Mouse (Mus musculus) heart, adult 2 months (tissue): ENCODE data around the gene Mark1.

Experiments
- CTCF ChIP-seq: fragments of 200-600 bp; IDR thresholded peaks from 2 replicates; pipeline ENCODE4 v1.8.1; 2022; ENCODE audit warnings: antibody characterized with exemption, mild to moderate bottlenecking, moderate library complexity
- EP300 ChIP-seq: fragments of 200-500 bp; IDR thresholded peaks from 2 replicates; pipeline ENCODE4 v1.6.1; 2011; ENCODE audit warnings: low read depth, low read length, control low read depth; ENCODE audit not compliant: insufficient read depth
- POLR2A ChIP-seq: fragments of 200-500 bp; IDR thresholded peaks from 2 replicates; pipeline ENCODE4 v1.6.1; 2011; ENCODE audit warnings: mild to moderate bottlenecking, low read depth, low read length, control low read depth; ENCODE audit not compliant: insufficient read depth

DNA sequence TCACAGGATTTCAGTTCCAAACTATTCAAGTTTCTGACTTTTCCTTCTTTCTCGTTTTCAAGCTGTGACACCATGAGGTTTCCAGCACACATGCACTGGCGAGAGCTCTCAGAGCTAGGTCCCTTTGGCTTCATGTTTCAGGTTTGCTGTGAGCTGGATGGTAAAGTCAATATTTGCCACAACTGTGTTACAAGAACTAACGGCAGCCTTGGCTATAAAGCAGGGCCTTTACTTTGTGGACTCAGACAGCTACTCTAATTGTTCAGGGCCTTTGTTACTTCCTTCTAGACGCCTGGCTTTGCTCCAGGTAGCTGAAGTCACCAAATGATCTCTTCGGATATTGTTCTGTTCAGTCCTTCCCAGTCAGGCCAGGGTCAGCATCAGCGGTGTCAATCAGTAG, 63.9 kb downstream of the Mark1 start:
- TF ChIP-seq POLR2A, result no peak
- no peak for TF ChIP-seq CTCF
- TF ChIP-seq EP300, result no peak
